Mouse (Mus musculus) small intestine, adult 2 months (tissue): ENCODE measurements around the gene Ralb. TPM values are rescaled to one million over a fixed set of nuclear protein-coding genes. Genes with fewer than 3 reads are reported as not detected.

Experiments used
- H3K27ac ChIP-seq: fragments of 200-500 bp; 2 replicates; pipeline ENCODE4 v1.5.1; 2012; ENCODE audit warnings: low read depth, low read length, control low read depth, inconsistent platforms; ENCODE audit not compliant: insufficient read depth
- H3K27me3 ChIP-seq: fragments of 200-500 bp; 2 replicates; pipeline ENCODE4 v1.6.1; 2012; ENCODE audit warnings: mild to moderate bottlenecking, moderate library complexity, low read length, inconsistent platforms; ENCODE audit not compliant: control insufficient read depth, insufficient read depth
- H3K36me3 ChIP-seq: fragments of 200-500 bp; 2 replicates; pipeline ENCODE4 v1.6.1; 2012; ENCODE audit warnings: mild to moderate bottlenecking, low read length, control low read depth, inconsistent platforms; ENCODE audit not compliant: control insufficient read depth, insufficient read depth
- H3K4me1 ChIP-seq: fragments of 200-500 bp; 2 replicates; pipeline ENCODE4 v1.6.1; 2012; ENCODE audit warnings: low read length, inconsistent platforms, mixed read lengths; ENCODE audit not compliant: control insufficient read depth, insufficient read depth, insufficient read length
- H3K4me3 ChIP-seq: fragments of 200-500 bp; 2 replicates; pipeline ENCODE4 v1.5.1; 2012; ENCODE audit warnings: low read depth, mild to moderate bottlenecking, control low read depth, inconsistent platforms, low read length, moderate library complexity
- CTCF ChIP-seq: fragments of 200-500 bp; IDR thresholded peaks from 2 replicates; pipeline ENCODE4 v1.5.1; 2012; ENCODE audit warnings: low read depth, mild to moderate bottlenecking, control low read depth, inconsistent platforms, low read length, moderate library complexity, mixed read lengths; ENCODE audit not compliant: insufficient replicate concordance, insufficient read length; ENCODE audit errors: extremely low read depth
- POLR2A ChIP-seq: fragments of 200-500 bp; IDR thresholded peaks from 2 replicates; pipeline ENCODE4 v1.6.1; 2012; ENCODE audit warnings: low read depth, mild to moderate bottlenecking, control low read depth, inconsistent platforms, low read length, moderate library complexity
- WGBS: fragments of 180-500 bp; shearing (Covaris S2); methylation state at CpG from one replicate; pipeline ENCODE4 v1.1.7; 2018; 5-methylcytosine and 5-hydroxymethylcytosine counted together
- polyA plus RNA-seq: library from polyadenylated mRNA; depleted of rRNA; stranded (reverse); fragments of >200 nt; gene quantifications from 2 replicates; pipeline ENCODE4 v1.2.3, GENCODE M21; 2012; rRNA removed

Gene Ralb
- polyA plus RNA-seq, 1 experiment: 42.4 TPM

- 24% methylated on average over 6 of the region's 6 CpGs for WGBS
- TF ChIP-seq POLR2A (no peak), CTCF (no peak)
- Histone ChIP-seq H3K36me3 (no peaks in the 10 kb centered on the region), H3K4me1 (peaks cover 11% of the 10 kb centered on the region), H3K27me3 (peaks cover 47% of the 10 kb centered on the region), H3K27ac (no peak overlapping the region), H3K4me3 (no peak overlapping the region)
Measured at GRCm38 (mm10) chr1:119424141-119424860, 80.3 kb downstream of the Ralb start.

GRCm38 (mm10) chr1:119423510-119423909 is 81.1 kb downstream of the Ralb start:
- 8% methylated on average over 14 of the region's 14 CpGs for WGBS
- peaks cover 55% of the 10 kb centered on the region for H3K27me3 ChIP-seq

DNA sequence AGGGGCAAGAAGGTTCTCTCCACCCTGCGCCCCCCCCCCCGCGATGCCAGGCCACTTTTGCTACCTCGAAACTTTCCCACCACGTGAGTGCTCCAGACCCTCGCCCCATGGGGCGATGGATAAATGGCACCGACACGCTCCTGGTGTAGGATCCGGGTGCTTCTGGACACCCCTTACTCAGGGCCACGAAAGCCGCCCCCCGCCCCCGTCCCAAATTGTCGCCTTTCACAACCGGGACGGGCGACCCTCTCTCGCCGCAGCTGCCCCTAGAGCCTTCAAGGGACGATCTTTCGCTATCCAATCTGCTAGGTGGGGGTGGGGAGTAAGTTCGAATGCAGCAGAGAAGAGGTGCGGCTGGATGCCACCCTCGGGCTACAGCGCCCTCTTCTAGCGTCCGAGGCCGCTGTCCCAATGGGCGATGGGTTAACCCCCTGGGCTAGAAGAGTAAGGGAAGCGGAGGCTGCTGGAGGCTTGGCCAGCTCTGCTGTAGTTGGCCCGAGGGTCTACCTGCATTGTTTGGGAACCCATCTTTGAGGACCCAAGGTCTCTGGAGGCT is 82.1 kb downstream of the Ralb start:
- H3K4me1 ChIP-seq: peaks cover 11% of the 10 kb centered on the region
- TF ChIP-seq CTCF (no peak), POLR2A (no peak)
- 3% methylated on average over 31 of the region's 32 CpGs for WGBS
- H3K27ac ChIP-seq: no peak overlapping the region
- H3K4me3 ChIP-seq: peak overlapping the region; percentile 64
- H3K36me3 ChIP-seq: no peaks in the 10 kb centered on the region
- H3K27me3 ChIP-seq: peaks cover 59% of the 10 kb centered on the region

More at GRCm38 (mm10) chr1:119423510-119423909, 81.1 kb downstream of the Ralb start:
- H3K4me1 ChIP-seq: peaks cover 11% of the 10 kb centered on the region
- TF ChIP-seq POLR2A: no peak
- TF ChIP-seq CTCF: peak; percentile 51; the same call in 1 of the 2 replicates
- H3K36me3 ChIP-seq: no peaks in the 10 kb centered on the region
- H3K4me3 ChIP-seq: no peak overlapping the region
- H3K27ac ChIP-seq: no peak overlapping the region

- TF ChIP-seq POLR2A (no peak), CTCF (no peak)
- Histone ChIP-seq H3K4me1 (peaks cover 11% of the 10 kb centered on the region), H3K4me3 (peak within 1 kb of the TSS; percentile 64), H3K27me3 (peaks cover 63% of the 10 kb centered on the region), H3K27ac (no peak within 1 kb of the TSS), H3K36me3 (no peaks in the 10 kb centered on the region)
- 1% methylated on average over 91 of the region's 92 CpGs for WGBS
Measured at GRCm38 (mm10) chr1:119421576-119422421, 82.8 kb downstream of the Ralb start, which contains the start of gene Inhbb. Inhbb (minus strand) TSS chr1:119422248.

DNA sequence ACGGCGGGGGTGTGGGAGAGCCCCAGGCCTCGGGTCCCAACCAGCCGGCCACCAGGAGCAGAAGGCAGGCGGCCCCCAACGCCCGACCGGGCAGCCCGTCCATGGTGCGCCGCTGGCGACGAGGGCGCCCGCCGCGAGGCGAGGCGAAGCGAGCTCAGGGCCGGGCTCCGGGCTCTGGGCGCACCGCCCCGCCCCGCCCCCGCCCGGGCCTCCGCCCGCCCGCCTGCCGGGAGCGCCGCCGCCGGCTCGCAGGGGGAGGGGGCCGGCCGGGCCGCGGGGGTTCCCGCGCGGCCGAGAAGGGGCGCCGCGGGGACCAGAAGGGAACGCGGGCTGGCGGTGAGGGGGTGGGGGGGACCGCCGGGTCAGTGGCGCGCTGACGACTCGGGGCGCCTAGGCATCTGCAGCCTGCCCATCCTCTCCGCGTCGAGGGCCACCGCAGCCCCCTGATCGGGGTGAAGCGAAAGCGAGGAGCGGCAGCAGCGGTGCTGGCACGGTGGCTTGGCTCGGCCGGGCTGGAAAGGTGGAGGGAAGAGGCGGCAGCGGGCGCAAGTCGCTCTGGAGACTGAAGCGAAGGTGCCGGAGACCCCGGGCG is 83.5 kb downstream of the Ralb start:
- peak overlapping the region; percentile 64 for H3K4me3 ChIP-seq
- TF ChIP-seq CTCF: no peak
- TF ChIP-seq POLR2A: no peak
- peaks cover 11% of the 10 kb centered on the region for H3K4me1 ChIP-seq
- WGBS: 1% methylated on average over 72 of the region's 78 CpGs
- H3K27ac ChIP-seq: no peak overlapping the region
- H3K27me3 ChIP-seq: peaks cover 63% of the 10 kb centered on the region
- no peaks in the 10 kb centered on the region for H3K36me3 ChIP-seq

Other genes starting within 250 kb of the Ralb start
- gene Inhbb, start 82.5 kb downstream of the Ralb start, polyA plus RNA-seq: 1.3 and 1.6 TPM in 2 replicates
- 18.6 and 22.2 TPM in 2 replicates for gene Tmem185b, start 21.4 kb upstream of the Ralb start, polyA plus RNA-seq
- gene Epb41l5, start 144.2 kb upstream of the Ralb start, polyA plus RNA-seq: 2.2 and 2.9 TPM in 2 replicates